Mouse (Mus musculus) monocyte, adult 5-6 weeks (primary cell): ENCODE results near the gene Rnf187. TPM values are rescaled to one million over a fixed set of nuclear protein-coding genes. Genes with fewer than 3 reads are reported as not detected.
A peak's percentile ranks its signal among the peaks of the same experiment; 100 is the strongest.

Experiments used
- ATAC-seq: fragments of 153-309, 156-312 bp; replicated peaks from 2 replicates; pipeline ENCODE4 v1.8.0; 2017; ENCODE audit warnings: mild to moderate bottlenecking; ENCODE audit not compliant: low TSS enrichment, insufficient number of reproducible peaks, severe bottlenecking, poor library complexity, low FRiP score
- total RNA-seq: library from RNA; stranded (forward); fragments of 200-1000, 200-491, 200-594 nt; gene quantifications from 3 replicates; pipeline ENCODE4 v1.2.3, GENCODE M21; 2017

Rnf187 gene
- total RNA-seq, 1 experiment from 2014 or later, result 42.2 TPM

DNA sequence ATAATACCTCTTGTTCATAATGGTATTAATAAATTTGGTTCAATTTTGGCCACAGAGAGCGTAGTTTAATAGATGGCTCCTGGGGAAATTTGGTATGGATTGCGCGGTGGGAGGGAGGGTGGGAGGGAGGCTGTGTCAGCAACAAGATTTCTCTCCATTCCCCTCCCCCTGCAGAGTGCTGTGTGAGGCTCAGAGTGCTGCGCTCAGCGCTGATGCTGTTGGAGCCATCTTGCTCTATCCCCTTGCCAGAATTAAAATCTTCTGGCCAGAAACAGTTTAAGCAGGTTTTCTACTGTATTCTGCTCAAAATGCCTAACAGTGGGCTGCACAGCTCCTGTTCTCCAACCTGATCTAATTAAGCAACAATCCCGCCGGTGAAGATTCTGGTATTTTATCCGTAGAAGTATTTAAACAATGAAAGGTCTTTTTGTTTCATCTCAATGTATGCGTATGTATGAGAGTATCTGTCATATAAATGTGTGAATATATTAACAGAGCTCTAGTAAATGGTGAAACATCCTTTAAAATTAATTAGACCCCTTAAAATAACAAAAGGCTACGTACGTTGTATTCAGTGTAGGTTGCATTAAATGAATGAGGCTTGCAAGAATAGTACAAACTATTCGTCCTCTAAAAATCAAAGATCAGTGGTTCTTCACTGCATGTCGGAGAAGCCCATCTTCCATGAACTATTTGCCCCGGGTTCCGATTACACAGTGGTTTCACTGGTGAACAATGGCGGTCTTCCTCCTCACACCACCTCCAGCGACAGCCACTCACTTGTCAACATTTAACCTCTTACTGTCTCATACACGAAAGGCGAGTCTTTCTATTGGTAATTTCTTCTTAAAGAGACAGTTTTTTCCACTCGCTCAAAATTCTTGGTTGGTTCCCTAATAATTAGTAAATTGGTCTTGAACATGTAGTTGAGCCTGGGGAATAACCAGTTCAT is 11.0 kb upstream of the Rnf187 start:
- no peak for ATAC-seq

DNA sequence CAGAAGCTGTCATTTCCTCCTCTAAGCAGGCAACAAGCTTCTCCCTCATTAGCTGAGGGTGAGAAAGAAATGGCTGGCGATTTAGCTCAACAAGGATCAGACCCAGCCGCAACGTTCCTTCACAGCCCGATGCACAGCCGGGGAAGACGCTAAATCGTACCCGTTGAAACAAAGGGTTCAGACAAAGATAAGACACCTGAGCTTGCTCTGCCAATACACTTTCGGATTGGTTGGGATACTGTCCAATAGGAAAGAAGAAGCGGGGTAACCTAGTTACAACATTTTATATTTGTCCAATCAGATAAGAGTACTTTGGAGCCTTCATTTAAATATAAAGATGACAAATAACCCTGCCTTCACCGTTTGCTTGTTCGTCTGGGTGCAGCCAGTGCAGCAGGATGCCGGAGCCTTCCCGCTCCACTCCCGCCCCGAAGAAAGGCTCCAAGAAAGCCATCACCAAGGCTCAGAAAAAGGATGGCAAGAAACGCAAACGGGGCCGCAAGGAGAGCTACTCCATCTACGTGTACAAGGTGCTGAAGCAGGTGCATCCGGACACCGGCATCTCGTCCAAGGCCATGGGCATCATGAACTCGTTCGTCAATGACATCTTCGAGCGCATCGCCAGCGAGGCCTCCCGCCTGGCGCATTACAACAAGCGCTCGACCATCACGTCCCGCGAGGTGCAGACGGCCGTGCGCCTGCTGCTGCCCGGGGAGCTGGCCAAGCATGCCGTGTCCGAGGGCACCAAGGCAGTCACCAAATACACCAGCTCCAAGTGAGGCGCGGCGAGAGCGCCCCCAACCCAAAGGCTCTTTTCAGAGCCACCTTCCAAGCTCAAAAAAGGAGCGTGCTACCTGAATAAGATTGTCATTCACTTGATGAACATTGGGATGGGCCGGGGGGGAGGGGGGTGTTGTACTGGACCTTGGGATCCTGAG is 10.1 kb upstream of the Rnf187 start, which contains the start of gene Hist3h2ba:
Gene Hist3h2ba, plus strand, starts transcription at position 379 of the 938 bp plus-strand sequence.
- ATAC-seq, result peak; percentile 72

DNA sequence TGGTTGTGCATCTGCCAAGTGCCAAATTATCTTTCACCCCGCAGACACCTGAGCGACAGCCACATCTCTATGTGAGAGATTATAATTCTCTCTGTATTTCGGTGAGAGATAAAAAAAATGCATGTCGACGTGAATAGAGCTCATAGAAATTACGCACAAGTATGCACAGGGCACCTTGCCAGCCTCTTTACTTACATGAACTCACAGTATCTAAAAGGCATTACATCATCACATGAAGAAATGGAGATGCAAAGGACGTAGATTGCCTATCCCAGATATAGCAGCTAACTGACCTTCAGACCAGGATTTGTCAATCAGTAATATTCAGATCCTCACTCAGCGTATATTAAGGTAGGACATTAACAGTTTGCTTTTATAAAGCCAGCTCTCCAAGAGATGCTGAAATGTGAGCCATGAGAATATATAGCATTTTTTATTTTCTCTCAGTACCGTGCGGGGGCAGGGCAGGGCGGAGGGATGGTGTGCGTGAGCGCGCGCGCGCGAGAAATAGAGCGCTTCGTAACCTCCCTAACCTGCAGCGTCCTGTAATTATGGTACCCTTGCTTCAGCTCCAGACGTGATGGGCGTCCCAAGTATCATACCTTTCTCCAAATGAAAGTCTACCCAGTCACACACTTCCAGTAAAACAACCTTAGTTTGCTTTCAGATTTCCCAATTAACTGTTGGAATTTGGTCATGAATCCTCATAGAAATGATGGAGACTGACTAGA is 9.2 kb upstream of the Rnf187 start:
- ATAC-seq, result no peak

DNA sequence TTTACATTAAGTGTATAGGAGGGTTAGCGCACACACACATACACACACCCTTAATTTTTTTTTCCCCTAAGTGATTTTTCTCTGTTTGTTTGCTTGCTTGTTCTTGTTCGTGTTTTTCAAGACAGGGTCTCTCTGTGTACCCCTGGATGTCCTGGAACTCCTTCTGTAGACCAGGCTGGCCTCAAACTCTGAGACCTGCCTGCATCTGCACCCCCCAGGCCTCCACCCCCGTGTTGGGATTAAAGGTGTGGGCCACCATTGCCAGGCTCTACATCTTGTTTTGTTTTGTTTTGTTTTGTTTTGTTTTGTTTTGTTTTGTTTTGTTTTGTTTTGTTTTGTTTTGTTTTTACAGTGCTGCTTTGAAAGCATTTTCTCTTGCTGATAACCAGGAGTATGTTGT is 8.6 kb upstream of the Rnf187 start:
- ATAC-seq, result no peak

DNA sequence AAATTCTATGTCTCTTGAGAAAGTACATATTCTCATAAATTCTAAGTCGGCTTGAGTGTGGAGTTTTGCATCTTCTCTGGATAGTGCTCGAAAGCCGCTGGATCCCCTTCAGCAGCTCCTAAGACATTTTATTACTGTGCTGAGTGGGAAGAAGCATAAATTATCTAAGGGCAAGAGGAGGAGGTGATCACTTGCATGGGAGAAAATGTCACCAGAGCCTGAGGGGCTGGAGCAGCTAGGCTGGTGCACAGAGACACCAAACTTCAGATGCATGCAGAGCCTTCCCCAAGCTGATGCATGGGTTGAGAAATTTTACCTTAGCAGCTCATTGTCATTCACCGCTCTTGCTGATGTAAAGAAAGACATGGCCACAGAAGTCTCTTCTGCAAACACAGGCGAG is 5.4 kb upstream of the Rnf187 start:
- no peak for ATAC-seq

DNA sequence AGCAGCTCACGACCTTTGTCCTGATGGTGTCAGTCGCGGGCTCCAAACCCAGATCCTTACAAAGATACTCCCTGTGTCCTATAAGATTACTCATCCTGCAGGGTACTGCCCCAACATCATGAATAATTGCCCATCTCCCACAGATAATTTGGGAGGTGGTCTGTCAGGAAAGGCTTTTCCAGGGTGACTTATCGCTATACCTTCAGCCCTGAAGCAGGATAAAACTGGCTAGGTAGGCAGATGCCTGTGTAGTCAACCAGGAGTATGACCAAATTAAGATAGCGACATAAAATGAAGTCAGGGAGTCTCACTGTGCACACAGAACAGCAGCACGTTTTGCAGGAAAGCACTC is 348 bp upstream of the Rnf187 start:
- no peak for ATAC-seq

DNA sequence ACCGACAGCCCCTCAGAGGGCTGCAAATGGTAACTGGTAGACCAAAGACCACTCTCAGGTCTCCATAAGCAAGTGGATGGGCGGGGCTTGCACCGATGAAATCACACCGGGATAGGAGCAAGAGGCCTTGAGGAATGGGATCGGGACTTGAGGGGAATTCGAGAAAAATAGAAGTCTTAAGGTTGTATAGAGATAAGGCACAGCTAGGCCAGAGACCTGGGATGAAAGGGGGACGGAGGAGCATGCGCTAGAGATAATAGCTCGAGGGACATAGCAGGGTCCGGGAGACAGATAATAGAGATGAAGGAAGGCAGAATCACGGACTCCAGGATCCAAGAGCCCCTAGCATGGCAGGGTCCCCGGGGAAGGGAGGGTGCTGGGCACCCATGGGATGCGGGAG is 807 bp downstream of the Rnf187 start:
- no peak for ATAC-seq

DNA sequence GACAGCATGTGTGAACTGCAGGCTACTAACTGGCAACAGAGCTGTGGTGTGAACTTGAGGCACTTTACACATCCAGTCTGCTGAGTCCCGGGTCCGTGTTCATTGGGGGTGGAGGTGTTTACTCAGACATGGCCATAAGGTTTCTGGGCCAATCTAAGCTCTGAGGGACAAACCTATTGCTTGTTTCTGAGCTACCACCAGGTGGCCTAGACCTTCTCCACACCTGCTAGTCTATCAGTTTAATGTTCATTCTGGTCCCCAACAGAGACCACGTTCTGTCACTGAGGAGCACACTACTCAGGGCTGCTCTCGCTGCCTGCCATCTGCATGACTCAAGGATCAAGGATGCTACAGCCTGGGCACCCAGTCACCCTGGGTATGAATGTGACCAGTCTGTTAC is 7.1 kb downstream of the Rnf187 start:
- ATAC-seq, result no peak

DNA sequence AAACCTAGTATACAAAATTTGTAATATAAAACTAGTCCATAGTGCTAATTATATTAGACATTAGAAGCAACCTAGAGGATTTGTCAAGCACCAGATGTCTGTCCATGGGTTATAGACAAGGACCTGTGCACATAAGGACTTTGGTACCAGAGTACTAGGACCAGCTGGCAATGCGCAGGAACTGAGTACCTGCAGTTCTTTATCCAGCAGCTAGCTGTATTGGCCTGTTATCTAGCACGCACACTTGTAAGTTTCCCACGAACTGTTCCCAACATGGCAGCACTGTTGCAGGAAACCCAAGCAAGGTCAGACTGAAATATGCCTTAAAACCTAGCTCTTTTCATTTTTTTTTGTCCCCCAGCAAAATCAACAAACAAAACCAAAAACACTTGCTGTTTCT is 8.5 kb downstream of the Rnf187 start:
- no peak for ATAC-seq

DNA sequence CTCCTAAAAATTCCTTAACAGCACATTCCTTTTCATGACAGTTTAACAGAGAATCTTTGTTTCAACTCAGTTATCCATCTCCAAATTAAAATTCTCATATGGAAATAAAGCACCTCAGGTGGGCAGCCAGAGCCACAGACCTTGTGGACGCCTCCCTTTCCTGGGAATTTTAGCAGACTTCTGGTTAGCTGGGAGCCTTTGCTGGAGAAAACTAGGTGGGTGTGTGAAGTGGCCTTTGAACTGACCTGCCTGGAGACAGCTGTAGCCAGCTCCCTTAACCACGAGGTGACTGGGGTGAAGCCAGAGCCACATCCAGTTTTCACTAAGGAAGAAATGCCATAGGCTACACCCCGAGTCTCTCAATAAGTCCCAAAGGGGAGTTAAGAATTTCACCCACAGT is 9.1 kb downstream of the Rnf187 start:
- ATAC-seq, result no peak

DNA sequence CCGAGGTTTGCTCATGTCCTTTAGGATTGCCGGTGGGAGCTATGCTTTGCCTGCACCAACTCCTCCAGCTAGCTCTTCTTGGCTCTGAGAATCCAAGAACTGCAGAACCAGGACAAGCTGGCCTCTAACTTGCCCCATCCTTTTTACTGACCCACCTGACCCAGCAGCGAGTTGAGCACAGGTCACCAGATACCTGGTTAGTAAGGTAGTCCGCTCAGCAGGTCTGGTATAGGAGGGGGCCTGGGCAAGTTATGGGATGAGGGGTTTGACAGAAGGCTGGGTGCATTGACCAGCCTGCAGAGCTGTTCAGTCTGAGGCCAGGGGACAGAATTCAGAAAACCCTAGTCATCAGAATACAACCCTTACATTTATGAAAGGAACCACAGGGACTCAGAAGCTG is 9.7 kb downstream of the Rnf187 start:
- ATAC-seq, result no peak

DNA sequence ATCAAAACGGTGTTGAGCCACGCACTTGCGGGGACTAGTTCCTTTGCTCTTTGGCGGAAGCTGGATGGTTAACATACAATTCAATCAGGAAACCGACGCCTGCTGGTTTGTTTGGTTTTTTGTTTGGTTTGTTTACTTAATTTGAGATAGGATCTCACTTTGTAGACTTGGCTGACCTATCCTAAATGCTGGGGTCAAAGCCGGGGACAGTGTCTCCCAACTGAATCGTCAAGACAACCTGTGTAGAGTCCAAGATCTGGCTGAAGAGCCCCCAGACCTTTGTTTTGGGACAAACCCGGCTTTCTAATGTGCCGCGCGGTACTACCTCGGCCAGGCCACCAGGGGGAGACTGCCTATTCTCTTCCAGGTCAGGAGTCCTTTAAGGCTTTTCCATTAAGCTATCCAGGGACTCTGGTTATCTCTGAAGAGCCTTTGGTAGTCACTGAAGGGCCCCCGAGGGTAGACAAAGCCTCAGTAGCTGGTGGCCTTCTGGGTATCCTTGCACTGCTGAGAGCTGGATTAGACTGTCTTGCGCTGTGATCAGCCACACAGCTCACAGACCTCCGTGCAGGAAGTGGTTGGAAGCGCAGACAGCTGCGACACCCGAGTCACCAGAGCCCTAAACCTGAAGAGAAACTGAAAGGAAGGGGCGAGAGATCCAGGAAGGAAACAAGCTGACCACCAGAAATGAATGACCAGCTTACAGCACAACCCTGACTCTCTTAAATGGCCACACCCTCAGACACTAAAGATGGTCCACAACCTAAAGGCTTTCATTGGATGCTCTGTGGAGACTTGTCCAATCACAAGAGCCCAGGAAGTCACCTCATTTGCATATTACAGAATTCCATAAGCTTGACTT is 10.7 kb downstream of the Rnf187 start:
- ATAC-seq, result peak; percentile 89

DNA sequence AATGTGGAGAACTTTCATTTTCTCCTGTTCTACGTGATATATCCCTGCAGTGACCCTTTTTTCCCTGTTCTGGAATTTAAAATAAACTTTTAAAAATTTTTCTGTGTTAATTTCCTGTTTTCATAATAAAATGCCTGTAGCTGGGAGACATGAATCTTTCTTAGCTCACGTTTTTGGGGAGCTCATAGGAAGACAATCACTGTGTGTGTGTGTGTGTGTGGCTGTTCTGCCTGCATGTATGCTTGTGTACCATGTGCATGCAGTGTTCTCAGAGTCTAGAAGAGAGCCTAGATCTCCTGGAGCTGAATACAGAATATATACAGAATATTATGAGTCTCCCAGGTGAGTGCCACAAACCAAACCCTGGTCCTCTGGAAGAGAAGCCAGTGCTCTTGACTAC is 11.7 kb downstream of the Rnf187 start:
- no peak for ATAC-seq

DNA sequence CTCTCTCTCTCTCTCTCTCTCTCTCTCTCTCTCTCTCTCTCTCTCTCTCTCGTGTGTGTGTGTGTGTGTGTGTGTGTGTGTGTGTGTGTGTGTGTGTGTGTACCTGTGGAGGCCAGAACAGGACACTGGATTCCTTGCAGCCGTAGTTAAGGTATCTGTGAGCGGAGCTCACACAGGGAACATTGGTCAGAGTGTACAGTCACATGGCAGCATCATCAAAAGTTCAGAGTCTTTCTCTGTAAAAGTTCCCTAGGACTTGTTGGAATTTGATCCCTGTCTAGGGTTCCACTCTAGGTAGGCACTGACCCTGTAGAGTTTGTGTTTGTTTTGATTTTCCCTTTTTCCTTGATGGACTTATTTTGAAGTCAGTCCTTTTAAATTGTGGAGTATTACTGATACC is 12.1 kb downstream of the Rnf187 start:
- no peak for ATAC-seq

DNA sequence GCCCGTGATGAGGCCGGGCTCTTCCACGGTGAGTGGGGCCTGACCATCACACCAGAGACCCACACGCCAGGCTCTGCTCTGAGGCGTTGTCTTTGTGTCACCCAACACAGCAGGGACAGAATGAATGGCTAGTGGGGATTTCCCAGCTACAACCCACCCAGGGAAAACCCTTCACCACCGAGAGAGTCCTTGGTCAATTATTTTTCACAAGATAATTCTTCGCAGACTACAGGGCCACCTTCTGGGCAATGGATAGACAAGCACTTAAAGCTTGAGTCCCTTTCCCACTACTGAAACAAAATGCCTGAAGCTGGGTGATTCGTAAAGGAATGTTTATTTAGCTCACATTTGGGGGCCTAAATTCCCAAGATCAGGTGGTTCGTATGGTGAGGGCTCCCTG is 16.3 kb downstream of the Rnf187 start:
- no peak for ATAC-seq

DNA sequence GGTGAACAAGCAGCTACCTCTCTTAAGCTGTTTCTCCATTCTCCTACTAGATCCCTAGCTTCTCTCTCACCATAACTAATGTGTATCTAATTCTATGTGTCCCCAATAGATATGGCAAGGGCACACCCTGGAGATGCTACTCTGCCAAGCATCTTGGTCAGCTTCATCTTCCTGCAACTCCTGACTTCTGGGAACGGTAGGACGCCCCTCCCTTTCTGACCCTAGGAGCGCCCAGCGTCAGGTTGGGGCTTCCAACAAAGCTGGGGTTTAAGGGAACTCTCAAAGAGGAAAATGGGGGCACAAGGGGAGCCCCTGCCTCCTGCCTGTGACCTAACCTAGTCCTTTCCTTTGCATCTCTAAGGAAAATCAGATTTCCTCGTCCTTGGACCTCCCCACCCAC is 20.0 kb downstream of the Rnf187 start:
- no peak for ATAC-seq

DNA sequence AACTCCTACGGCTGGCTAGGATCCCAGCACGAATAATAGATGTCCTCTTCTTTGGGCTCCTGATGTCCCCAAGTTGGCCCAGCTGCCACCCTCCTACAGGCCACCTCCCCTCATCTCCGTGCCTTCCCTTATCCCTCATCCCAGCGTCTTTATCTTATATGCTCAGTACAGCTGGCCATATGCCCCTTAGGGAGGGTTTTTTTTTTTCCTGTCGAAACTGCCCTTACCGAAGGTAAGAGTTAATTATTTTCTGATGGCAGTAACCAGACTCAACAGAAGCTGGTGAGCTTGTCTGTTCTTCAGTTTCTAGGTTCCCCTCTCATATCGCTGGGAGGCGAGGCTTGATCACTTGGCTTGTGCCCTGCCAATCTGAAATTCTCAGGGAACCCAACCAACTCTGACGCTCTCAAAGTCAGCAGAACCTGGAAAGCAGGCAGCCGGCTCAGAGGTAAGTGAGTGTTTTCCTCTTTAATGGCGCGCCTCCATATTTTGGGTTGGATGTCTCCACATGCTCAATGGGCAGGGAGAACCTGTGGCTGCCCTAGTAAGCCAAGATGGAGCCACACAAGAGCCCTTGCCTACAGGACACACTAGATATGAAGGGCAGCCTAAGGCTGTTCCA is 20.9 kb downstream of the Rnf187 start, which contains the start of gene Btnl10:
Gene Btnl10, plus strand, starts transcription at position 164 of the 622 bp plus-strand sequence.
- ATAC-seq, result no peak
